Mouse (Mus musculus): Measurements from ENCODE around the gene Olfr1130.
"Not testable (repeated sequence)": the region's sequence is repeated elsewhere in the genome, so short reads cannot be mapped to it uniquely, and the experiment has no call there.

Gene Olfr1130

DNA sequence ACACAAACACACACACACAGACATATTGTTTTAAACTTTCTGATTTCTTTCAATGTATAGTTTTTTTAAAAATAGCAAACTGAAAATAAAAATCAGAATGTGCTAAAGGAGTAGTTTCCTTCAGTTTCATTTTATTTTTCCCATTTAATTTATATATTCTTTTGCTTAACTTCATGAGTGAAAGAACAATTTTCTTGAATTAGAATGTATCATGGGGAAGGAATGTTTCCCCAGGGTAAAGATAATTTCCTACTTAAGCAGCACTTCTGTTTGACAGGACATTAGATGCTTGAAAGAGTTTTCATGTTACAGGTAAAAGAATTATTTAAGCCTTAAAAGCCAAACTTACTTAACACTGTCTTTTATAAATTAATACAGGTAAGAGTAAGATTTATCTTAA, at the start of gene Olfr1130:
Gene Olfr1130 (plus strand): TSS at position 301 of the 400 bp plus-strand sequence.
- not testable (repeated sequence) for DNase-seq (ENCODE audit: low read depth in 2 of 2, low spot score in 2 of 2)

GRCm38 (mm10) chr2:87573602-87574001, 32.4 kb upstream of the Olfr1130 start, which contains the start of gene Olfr1129:
Gene Olfr1129, plus strand, starts transcription at chr2:87573902.
- not testable (repeated sequence) for DNase-seq (ENCODE audit: low read depth in 2 of 2, low spot score in 2 of 2)

- no peak for DNase-seq (ENCODE audit: low read depth in 2 of 2, low spot score in 2 of 2)
Measured at GRCm38 (mm10) chr2:87626804-87627203, 20.8 kb downstream of the Olfr1130 start, which contains the start of gene Olfr1131. Gene Olfr1131, plus strand, starts transcription at chr2:87627104.

DNA sequence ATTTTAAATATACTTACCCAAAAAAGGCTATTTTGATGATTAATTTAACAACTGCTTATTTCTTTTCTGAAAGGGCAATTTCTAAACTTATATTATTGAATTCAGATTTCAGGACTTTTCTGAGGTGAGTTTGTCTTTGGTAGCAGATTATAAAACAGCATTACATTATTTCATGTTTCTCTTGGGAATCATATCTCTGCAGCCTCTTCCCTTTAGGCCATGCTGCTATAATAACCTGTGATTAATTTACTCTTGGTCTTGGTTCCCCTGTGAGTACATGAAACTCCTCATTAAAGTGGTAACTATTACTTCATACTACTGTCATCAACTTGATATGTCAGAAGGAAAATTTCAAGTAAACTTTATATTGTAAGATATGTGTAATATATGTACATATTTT, 31.4 kb downstream of the Olfr1130 start, which contains the start of gene Olfr1132:
Gene Olfr1132 (minus strand): TSS at position 101 of the 400 bp plus-strand sequence.
- no peak for DNase-seq (ENCODE audit: low read depth in 2 of 2, low spot score in 2 of 2)

GRCm38 (mm10) chr2:87642441-87642840, 36.4 kb downstream of the Olfr1130 start:
- DNase-seq (ENCODE audit: low read depth in 2 of 2, low spot score in 2 of 2) = no peak

- no peak for DNase-seq (ENCODE audit: low read depth in 2 of 2, low spot score in 2 of 2)
Measured at GRCm38 (mm10) chr2:87647274-87647673, 41.3 kb downstream of the Olfr1130 start, which contains the start of gene Olfr1133. Gene Olfr1133, minus strand, starts transcription at chr2:87647374.

DNA sequence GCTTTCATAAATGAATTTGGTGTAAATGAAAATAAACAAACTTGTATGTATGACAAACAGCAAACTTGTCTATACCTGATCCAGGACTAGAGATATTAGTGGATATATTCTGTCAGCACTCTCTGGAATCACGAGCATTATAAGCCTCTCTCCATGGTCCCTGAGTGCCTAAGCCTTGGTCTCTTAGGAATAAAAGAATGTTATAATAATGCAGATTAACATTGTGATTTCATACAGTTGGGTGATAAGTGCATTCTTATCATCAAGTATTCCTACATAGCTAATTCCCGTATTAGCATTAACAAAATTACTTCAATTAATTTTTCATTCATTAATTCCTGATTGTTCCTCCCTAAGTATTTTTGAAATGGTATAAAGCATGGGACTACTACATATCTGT, 52.3 kb downstream of the Olfr1130 start, which contains the start of gene Olfr1134:
Gene Olfr1134 (minus strand): TSS at position 101 of the 400 bp plus-strand sequence.
- DNase-seq (ENCODE audit: low read depth in 2 of 2, low spot score in 2 of 2) = no peak

Measured in CD8-positive naive resting alpha-beta T cell, adult 2 months (primary cell).